Mouse (Mus musculus) thymus, adult 2 months (tissue): ENCODE measurements around the gene 9830107B12Rik.

ENCODE experiments used
- CTCF ChIP-seq: fragments of 200-500 bp; IDR thresholded peaks from 2 replicates; pipeline ENCODE4 v1.5.1; 2012; ENCODE audit warnings: mild to moderate bottlenecking, control low read depth, low read length, moderate library complexity, borderline replicate concordance; ENCODE audit not compliant: control insufficient read depth, poor library complexity, insufficient read depth; ENCODE audit errors: extremely low read depth
- POLR2A ChIP-seq: fragments of 200-500 bp; IDR thresholded peaks from 2 replicates; pipeline ENCODE4 v1.6.1; 2012; ENCODE audit warnings: mild to moderate bottlenecking, low read length, control low read depth, moderate library complexity; ENCODE audit not compliant: control insufficient read depth, poor library complexity, insufficient read depth; ENCODE audit errors: extremely low read depth

DNA sequence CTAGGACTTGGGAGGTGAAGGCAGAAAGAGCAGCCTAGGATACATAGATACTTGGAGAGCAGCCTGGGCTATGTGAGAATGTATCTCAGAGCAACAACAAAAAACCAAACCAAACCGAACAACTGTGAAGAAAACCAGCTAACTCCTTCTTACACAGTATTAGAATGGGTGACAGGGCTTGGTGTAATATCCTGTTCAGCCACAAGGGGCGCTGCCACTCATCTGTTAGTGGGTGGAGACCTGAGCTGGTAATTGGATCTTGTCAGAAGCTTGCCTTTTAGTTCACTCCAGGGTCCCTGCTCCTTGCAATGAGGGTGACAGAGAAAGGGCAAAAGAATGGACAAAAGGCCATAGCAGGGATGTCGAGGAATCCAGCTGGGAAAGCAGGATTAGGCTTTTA lies 26.4 kb downstream of the 9830107B12Rik start:
- TF ChIP-seq CTCF (no peak), POLR2A (no peak)
